Mouse (Mus musculus) embryonic facial prominence, embryonic 14.5 days (tissue): ENCODE results near the gene Scrn3. TPM values are rescaled to one million over a fixed set of nuclear protein-coding genes. Genes with fewer than 3 reads are reported as not detected.

ENCODE experiments used
- ATAC-seq: fragments of 200-750 bp; cut with Nextera tagmentation; 2 replicates; pipeline ENCODE4 v1.8.0; 2017; ENCODE audit warnings: low read depth, moderate number of reproducible peaks, moderate TSS enrichment
- DNase-seq: peaks from one replicate; pipeline ENCODE4 v3.0.0-alpha.2; 2015; ENCODE audit warnings: low spot score
- H3K27ac ChIP-seq: fragments of 300-500 bp; sonication (generic); replicated peaks from 2 replicates; pipeline ENCODE4 v1.5.1; 2014; ENCODE audit warnings: low read depth, mild to moderate bottlenecking, low read length, moderate library complexity
- H3K27me3 ChIP-seq: fragments of 300-500 bp; sonication (generic); replicated peaks from 2 replicates; pipeline ENCODE4 v1.6.1; 2014; ENCODE audit warnings: low read length; ENCODE audit not compliant: control insufficient read depth, insufficient read depth
- H3K36me3 ChIP-seq: fragments of 300-500 bp; sonication (generic); 2 replicates; pipeline ENCODE4 v1.6.1; 2014; ENCODE audit warnings: low read length, mixed read lengths; ENCODE audit not compliant: control insufficient read depth, insufficient read depth
- H3K4me1 ChIP-seq: fragments of 300-500 bp; sonication (generic); 2 replicates; pipeline ENCODE4 v1.6.1; 2014; ENCODE audit warnings: antibody characterized with exemption, low read length; ENCODE audit not compliant: control insufficient read depth, insufficient read depth
- H3K4me2 ChIP-seq: fragments of 300-500 bp; sonication (generic); 2 replicates; pipeline ENCODE4 v1.6.1; 2014; ENCODE audit warnings: low read depth, mild to moderate bottlenecking, low read length, moderate library complexity, mixed read lengths
- H3K4me3 ChIP-seq: fragments of 300-500 bp; sonication (generic); 2 replicates; pipeline ENCODE4 v1.5.1; 2014; ENCODE audit warnings: low read depth, mild to moderate bottlenecking, low read length
- H3K9ac ChIP-seq: fragments of 300-500 bp; sonication (generic); 2 replicates; pipeline ENCODE4 v1.6.1; 2014; ENCODE audit warnings: low read depth, mild to moderate bottlenecking, low read length, moderate library complexity, mixed read lengths
- H3K9me3 ChIP-seq: fragments of 300-500 bp; sonication (generic); 2 replicates; pipeline ENCODE4 v1.6.1; 2016; ENCODE audit warnings: low read length; ENCODE audit not compliant: control insufficient read depth
- WGBS: fragments of 180-500 bp; shearing (Covaris S2); extraction: QIAGEN DNeasy Blood & Tissue Kit; methylation state at CpG from one replicate; pipeline ENCODE4 v1.1.7; 2014; 5-methylcytosine and 5-hydroxymethylcytosine counted together
- polyA plus RNA-seq: library from polyadenylated mRNA; unstranded; fragments of >200 nt; fragmentation: Nextera tagmentation; extraction: Ambion mirVana; gene quantifications from 2 replicates; pipeline ENCODE4 v1.2.1, GENCODE M21; 2014

Scrn3 gene
- polyA plus RNA-seq, 1 experiment from 2014 or later, result 12.7 TPM

- Histone ChIP-seq H3K36me3 (no peaks in the 10 kb centered on the region), H3K9me3 (no peaks in the 10 kb centered on the region), H3K4me3 (no peak overlapping the region), H3K27me3 (no peaks in the 10 kb centered on the region), H3K9ac (no peak overlapping the region), H3K4me2 (no peak overlapping the region), H3K4me1 (peaks cover 14% of the 10 kb centered on the region; the same call in 1 of the 2 replicates), H3K27ac (no peak overlapping the region)
- WGBS, result 27% methylated on average over 6 of the region's 6 CpGs
- ATAC-seq, result 0 out of 2 replicates have a peak, but pooled peaks have one; percentile 47
- DNase-seq, result peak; percentile 16
These were observed 34.7 kb downstream of the Scrn3 start for GRCm38 (mm10) chr2:73347136-73347535.

- Histone ChIP-seq H3K4me1 (peaks cover 14% of the 10 kb centered on the region; the same call in 1 of the 2 replicates), H3K9me3 (no peaks in the 10 kb centered on the region), H3K4me3 (no peak overlapping the region), H3K36me3 (no peaks in the 10 kb centered on the region), H3K9ac (no peak overlapping the region), H3K27ac (no peak overlapping the region), H3K4me2 (no peak overlapping the region), H3K27me3 (no peaks in the 10 kb centered on the region)
- no peak for DNase-seq
- no peak for ATAC-seq
- WGBS, result 51% methylated on average over 9 of the region's 9 CpGs
These were observed 35.4 kb downstream of the Scrn3 start for GRCm38 (mm10) chr2:73347766-73348165.

- H3K27ac ChIP-seq, result no peak overlapping the region
- ATAC-seq, result no peak
- H3K9ac ChIP-seq, result no peak overlapping the region
- 86% methylated on average over 6 of the region's 6 CpGs for WGBS
- H3K27me3 ChIP-seq, result no peaks in the 10 kb centered on the region
- H3K4me2 ChIP-seq, result no peak overlapping the region
- H3K4me1 ChIP-seq, result peaks cover 14% of the 10 kb centered on the region; the same call in 1 of the 2 replicates
- H3K36me3 ChIP-seq, result no peaks in the 10 kb centered on the region
- H3K9me3 ChIP-seq, result no peaks in the 10 kb centered on the region
- H3K4me3 ChIP-seq, result no peak overlapping the region
- no peak for DNase-seq
These were observed 35.8 kb downstream of the Scrn3 start for GRCm38 (mm10) chr2:73348221-73348620.

GRCm38 (mm10) chr2:73351496-73351895 is 39.1 kb downstream of the Scrn3 start:
- Histone ChIP-seq H3K27ac (peak overlapping the region; percentile 50; the same call in 1 of the 2 replicates), H3K4me2 (peak overlapping the region; percentile 17; the same call in 1 of the 2 replicates), H3K36me3 (no peaks in the 10 kb centered on the region), H3K9ac (no peak overlapping the region), H3K9me3 (no peaks in the 10 kb centered on the region), H3K4me3 (no peak overlapping the region), H3K4me1 (peaks cover 14% of the 10 kb centered on the region; the same call in 1 of the 2 replicates), H3K27me3 (no peaks in the 10 kb centered on the region)
- ATAC-seq (no peak), DNase-seq (peak; percentile 47)
- 28% methylated on average over 5 of the region's 5 CpGs for WGBS

- Histone ChIP-seq H3K4me2 (peak overlapping the region; percentile 17; the same call in 1 of the 2 replicates), H3K4me1 (peaks cover 11% of the 10 kb centered on the region; the same call in 1 of the 2 replicates), H3K27ac (peak overlapping the region; percentile 50; the same call in 1 of the 2 replicates), H3K36me3 (no peaks in the 10 kb centered on the region), H3K4me3 (no peak overlapping the region), H3K9me3 (no peaks in the 10 kb centered on the region), H3K27me3 (no peaks in the 10 kb centered on the region), H3K9ac (no peak overlapping the region)
- peak; percentile 53 for DNase-seq
- 46% methylated on average over 7 of the region's 7 CpGs for WGBS
- ATAC-seq, result no peak; the same call in 1 of the 2 replicates
These were observed 39.5 kb downstream of the Scrn3 start for GRCm38 (mm10) chr2:73351927-73352374.

- H3K4me2 ChIP-seq, result peak overlapping the region; percentile 50
These were observed 44.6 kb downstream of the Scrn3 start for GRCm38 (mm10) chr2:73357004-73357403.

GRCm38 (mm10) chr2:73359941-73360340 is 47.5 kb downstream of the Scrn3 start:
- 92% methylated on average over 5 of the region's 5 CpGs for WGBS
- Histone ChIP-seq H3K9me3 (no peaks in the 10 kb centered on the region), H3K4me1 (0 out of 2 replicates have a peak, but pooled peaks cover 3% of the 10 kb centered on the region), H3K4me2 (no peak overlapping the region), H3K9ac (no peak overlapping the region), H3K27me3 (no peaks in the 10 kb centered on the region), H3K36me3 (0 out of 2 replicates have a peak, but pooled peaks cover 7% of the 10 kb centered on the region), H3K4me3 (no peak overlapping the region), H3K27ac (no peak overlapping the region)
- no peak for DNase-seq
- no peak for ATAC-seq

More at GRCm38 (mm10) chr2:73357004-73357403, 44.6 kb downstream of the Scrn3 start:
- Histone ChIP-seq H3K4me3 (peak overlapping the region; percentile 26), H3K36me3 (0 out of 2 replicates have a peak, but pooled peaks cover 5% of the 10 kb centered on the region), H3K9me3 (no peaks in the 10 kb centered on the region), H3K27ac (peak overlapping the region; percentile 53), H3K27me3 (no peaks in the 10 kb centered on the region), H3K9ac (peak overlapping the region; percentile 46), H3K4me1 (0 out of 2 replicates have a peak, but pooled peaks cover 4% of the 10 kb centered on the region)
- WGBS, result 27% methylated on average over 18 of the region's 18 CpGs
- DNase-seq, result peak; percentile 70
- ATAC-seq, result peak; percentile 30; the same call in 1 of the 2 replicates

- DNase-seq, result no peak
- Histone ChIP-seq H3K27ac (no peak overlapping the region), H3K4me2 (no peak overlapping the region), H3K9ac (no peak overlapping the region), H3K27me3 (no peaks in the 10 kb centered on the region), H3K9me3 (no peaks in the 10 kb centered on the region), H3K4me1 (0 out of 2 replicates have a peak, but pooled peaks cover 3% of the 10 kb centered on the region), H3K36me3 (0 out of 2 replicates have a peak, but pooled peaks cover 7% of the 10 kb centered on the region), H3K4me3 (no peak overlapping the region)
- WGBS, result 85% methylated on average over 2 of the region's 2 CpGs
- ATAC-seq, result no peak
These were observed 48.1 kb downstream of the Scrn3 start for GRCm38 (mm10) chr2:73360536-73360935.

GRCm38 (mm10) chr2:73363448-73363847 is 51.0 kb downstream of the Scrn3 start:
- no peak for ATAC-seq
- Histone ChIP-seq H3K4me1 (no peaks in the 10 kb centered on the region), H3K27ac (no peak overlapping the region), H3K9ac (no peak overlapping the region), H3K4me3 (no peak overlapping the region), H3K4me2 (no peak overlapping the region), H3K27me3 (no peaks in the 10 kb centered on the region), H3K9me3 (no peaks in the 10 kb centered on the region), H3K36me3 (0 out of 2 replicates have a peak, but pooled peaks cover 7% of the 10 kb centered on the region)
- WGBS, result 75% methylated on average over 5 of the region's 5 CpGs
- no peak for DNase-seq
